Mouse (Mus musculus): ENCODE measurements around the gene Snx15. TPM values are rescaled to one million over a fixed set of nuclear protein-coding genes. Genes with fewer than 3 reads are reported as not detected.
"Not testable (repeated sequence)": the region's sequence is repeated elsewhere in the genome, so short reads cannot be mapped to it uniquely, and the experiment has no call there.

Gene Snx15
- polyA plus RNA-seq (2015; fragmentation: Nextera tagmentation; extraction: Ambion mirVana): 31.2 and 34.8 TPM in 2 replicates

- peak; percentile 99 for DNase-seq (ENCODE audit: low spot score)
These were observed at the start of gene Snx15 for GRCm38 (mm10) chr19:6127760-6128341. Gene Snx15 (minus strand): TSS chr19:6128304.

GRCm38 (mm10) chr19:6174771-6175170 is 46.7 kb upstream of the Snx15 start:
- DNase-seq (ENCODE audit: low spot score): no peak

GRCm38 (mm10) chr19:6171215-6171614 is 43.1 kb upstream of the Snx15 start:
- DNase-seq (ENCODE audit: low spot score): no peak

GRCm38 (mm10) chr19:6166750-6167149 is 38.6 kb upstream of the Snx15 start:
- no peak for DNase-seq (ENCODE audit: low spot score)

- no peak for DNase-seq (ENCODE audit: low spot score)
These were observed 35.9 kb upstream of the Snx15 start for GRCm38 (mm10) chr19:6163872-6164547.

- no peak for DNase-seq (ENCODE audit: low spot score)
These were observed 29.1 kb upstream of the Snx15 start for GRCm38 (mm10) chr19:6157220-6157619.

- DNase-seq (ENCODE audit: low spot score): no peak
These were observed 28.3 kb upstream of the Snx15 start for GRCm38 (mm10) chr19:6156372-6156771.

GRCm38 (mm10) chr19:6155174-6155573 is 27.1 kb upstream of the Snx15 start:
- no peak for DNase-seq (ENCODE audit: low spot score)

GRCm38 (mm10) chr19:6144842-6145241 is 16.7 kb upstream of the Snx15 start:
- no peak for DNase-seq (ENCODE audit: low spot score)

- DNase-seq (ENCODE audit: low spot score): peak; percentile 91
These were observed 13.3 kb upstream of the Snx15 start, which contains the start of gene Arl2 for GRCm38 (mm10) chr19:6141394-6141749. Gene Arl2 (minus strand): TSS chr19:6141548.

- peak; percentile 98 for DNase-seq (ENCODE audit: low spot score)
These were observed 12.7 kb upstream of the Snx15 start, which contains the start of gene Batf2 for GRCm38 (mm10) chr19:6140678-6141393. Gene Batf2 (plus strand): TSS chr19:6140983.

- DNase-seq (ENCODE audit: low spot score): no peak
These were observed 12.2 kb upstream of the Snx15 start for GRCm38 (mm10) chr19:6140374-6140677.

- DNase-seq (ENCODE audit: low spot score): no peak
These were observed 11.6 kb upstream of the Snx15 start for GRCm38 (mm10) chr19:6139701-6140100.

GRCm38 (mm10) chr19:6136397-6136796 is 8.3 kb upstream of the Snx15 start:
- DNase-seq (ENCODE audit: low spot score): no peak

- not testable (repeated sequence) for DNase-seq (ENCODE audit: low spot score)
These were observed 5.1 kb upstream of the Snx15 start for GRCm38 (mm10) chr19:6133197-6133596.

- DNase-seq (ENCODE audit: low spot score): no peak
These were observed 4.2 kb upstream of the Snx15 start for GRCm38 (mm10) chr19:6132171-6132827.

- DNase-seq (ENCODE audit: low spot score): not testable (repeated sequence)
These were observed 2.5 kb upstream of the Snx15 start for GRCm38 (mm10) chr19:6130414-6131128.

- no peak for DNase-seq (ENCODE audit: low spot score)
These were observed 1.1 kb downstream of the Snx15 start for GRCm38 (mm10) chr19:6126789-6127580.

- DNase-seq (ENCODE audit: low spot score): peak; percentile 73
These were observed 1.8 kb downstream of the Snx15 start for GRCm38 (mm10) chr19:6126289-6126688.

GRCm38 (mm10) chr19:6124898-6125297 is 3.2 kb downstream of the Snx15 start:
- no peak for DNase-seq (ENCODE audit: low spot score)
